Mouse (Mus musculus): ENCODE measurements around the gene Kif13a.
A peak's percentile ranks its signal among the peaks of the same experiment; 100 is the strongest.

Gene Kif13a

DNA sequence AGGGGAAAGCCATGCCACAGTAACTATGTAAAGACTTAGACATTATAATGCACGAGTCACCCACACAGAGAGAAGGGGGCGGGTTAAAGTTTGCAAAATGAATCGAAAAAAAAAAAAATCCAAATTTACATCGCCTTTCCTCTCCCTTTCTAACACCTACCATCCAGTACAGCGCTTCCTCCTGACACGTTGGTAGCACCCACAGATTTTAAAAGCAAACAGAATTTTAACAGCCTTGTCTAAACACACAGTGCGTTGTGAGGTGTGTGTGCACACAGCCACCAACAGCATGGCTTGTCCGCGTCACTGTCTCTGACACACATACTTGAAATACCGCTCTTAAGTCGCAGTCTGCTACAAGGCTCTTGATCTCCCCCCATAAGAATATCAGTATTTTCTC, 94.3 kb downstream of the Kif13a start:
- no peak for DNase-seq (ENCODE audit: low spot score in 2 of 2)

DNA sequence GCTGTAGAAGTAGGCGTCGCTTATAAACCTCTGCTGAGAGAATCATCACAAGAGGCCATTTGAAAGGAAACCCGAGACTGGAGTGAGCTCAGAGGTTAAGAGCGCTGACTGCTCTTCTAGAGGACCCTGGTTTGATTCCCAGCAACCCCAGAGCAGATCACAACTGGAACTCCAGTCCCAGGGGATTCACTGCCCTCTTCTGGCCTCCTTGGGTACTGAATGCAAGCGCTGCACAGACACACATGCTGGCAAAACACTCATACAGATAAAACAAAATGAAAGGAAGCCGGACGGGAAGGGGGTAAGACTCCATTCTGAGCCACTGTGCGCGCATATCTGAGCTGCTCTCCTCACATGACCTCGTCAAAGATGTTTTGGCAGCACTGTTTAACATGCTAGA, 94.9 kb downstream of the Kif13a start:
- DNase-seq (ENCODE audit: low spot score in 2 of 2): no peak

DNA sequence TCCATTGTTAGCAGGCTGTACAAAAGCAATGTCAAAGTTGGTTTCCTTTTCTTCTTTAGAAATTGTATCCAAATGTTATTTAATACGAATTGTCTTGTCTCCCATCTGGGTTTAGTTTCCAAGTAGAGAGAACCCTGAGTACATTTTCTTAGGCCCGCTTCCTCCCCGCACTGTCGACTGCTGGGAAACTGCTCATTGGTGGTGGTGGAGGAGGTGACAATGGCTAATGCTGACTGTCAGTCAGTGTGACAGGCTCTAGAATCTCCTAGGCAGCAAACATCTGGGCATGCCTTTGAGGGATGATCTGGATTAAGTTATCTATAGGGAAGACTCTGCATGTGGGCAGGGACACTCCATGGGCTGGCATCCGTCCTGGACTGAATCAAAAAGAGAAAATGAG, 96.1 kb downstream of the Kif13a start:
- no peak for DNase-seq (ENCODE audit: low spot score in 2 of 2)

DNA sequence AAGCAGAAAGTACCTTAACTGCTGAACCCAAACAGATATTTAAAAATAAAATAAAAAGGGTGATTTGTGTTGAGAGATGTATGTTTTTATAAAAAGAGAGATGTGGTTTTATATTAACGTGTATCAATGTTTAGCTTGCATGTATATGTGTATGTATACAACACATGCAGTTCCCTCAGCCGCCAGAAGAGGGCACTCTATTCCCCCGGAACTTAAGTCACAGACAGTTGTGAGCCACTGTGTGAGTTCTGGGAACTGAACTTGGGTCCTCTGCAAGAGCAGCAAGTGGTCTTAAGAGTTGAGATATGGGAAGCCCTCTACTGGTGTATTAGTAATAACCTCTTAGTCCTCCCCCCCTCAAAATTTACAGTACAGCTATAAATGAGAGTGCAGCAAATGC, 96.7 kb downstream of the Kif13a start:
- DNase-seq (ENCODE audit: low spot score in 2 of 2): no peak

DNA sequence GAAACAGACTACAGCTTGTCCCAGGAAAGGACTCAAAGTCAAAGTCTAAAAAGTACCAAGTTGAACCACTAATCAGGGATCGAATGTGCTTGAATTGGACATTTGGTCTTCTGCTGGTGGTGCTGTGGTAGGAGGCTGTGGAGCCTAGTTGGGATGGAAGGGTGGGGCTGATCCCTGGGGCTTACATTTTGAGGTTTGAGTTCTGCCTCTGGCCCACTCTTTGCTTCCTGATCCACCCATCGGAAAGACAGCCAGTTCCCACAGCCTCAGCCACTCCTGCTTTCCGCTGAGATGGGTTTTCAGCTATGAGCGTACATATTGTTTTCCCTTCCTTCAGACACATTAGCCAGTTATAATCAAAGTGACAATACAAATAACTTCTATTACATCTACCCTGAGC, 106.4 kb downstream of the Kif13a start:
- DNase-seq (ENCODE audit: low spot score in 2 of 2): no peak

DNA sequence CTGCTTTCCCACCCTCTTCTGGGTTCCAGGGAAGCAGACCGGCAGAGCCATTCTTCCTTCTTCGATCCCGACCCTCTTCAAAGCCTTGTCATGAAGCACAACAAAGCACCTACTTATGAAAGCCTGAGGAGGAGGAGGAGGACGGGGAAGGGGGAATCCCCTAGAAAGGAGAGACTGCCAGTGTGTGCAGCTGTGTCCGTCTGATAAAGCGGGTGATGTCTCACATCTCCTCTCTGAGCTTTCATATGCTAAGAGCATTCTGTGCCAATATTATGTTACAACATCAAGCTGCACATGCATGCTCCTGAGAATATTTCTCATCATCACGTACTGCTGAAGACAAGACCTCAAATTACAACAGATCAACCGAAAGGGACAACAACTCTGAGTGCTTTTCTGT, 107.5 kb downstream of the Kif13a start:
- DNase-seq (ENCODE audit: low spot score in 2 of 2): no peak

DNA sequence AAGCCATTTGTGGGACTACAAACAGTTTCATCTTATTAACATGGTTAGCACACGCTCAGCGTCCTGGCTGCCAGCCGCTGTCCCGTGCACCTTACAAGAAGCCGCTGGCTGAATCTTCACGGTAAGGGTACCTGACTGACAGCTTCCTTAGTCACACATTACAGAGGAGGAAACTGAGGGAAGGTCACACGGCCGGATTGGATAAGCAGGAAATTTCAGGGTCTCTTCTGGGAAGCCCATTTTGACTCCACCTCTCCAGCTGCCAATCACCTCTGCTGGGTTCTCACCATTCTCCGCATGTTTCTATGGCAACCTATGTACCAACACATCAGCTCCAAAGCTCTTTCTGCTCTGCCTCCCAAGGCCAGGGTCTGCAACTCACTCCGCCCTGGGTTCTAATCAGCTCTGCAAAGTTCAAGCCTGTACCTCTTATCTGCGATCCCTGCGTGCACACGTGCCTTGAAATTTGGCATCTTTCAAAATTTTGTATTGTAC, 109.9 kb downstream of the Kif13a start:
- no peak for DNase-seq (ENCODE audit: low spot score in 2 of 2)

DNA sequence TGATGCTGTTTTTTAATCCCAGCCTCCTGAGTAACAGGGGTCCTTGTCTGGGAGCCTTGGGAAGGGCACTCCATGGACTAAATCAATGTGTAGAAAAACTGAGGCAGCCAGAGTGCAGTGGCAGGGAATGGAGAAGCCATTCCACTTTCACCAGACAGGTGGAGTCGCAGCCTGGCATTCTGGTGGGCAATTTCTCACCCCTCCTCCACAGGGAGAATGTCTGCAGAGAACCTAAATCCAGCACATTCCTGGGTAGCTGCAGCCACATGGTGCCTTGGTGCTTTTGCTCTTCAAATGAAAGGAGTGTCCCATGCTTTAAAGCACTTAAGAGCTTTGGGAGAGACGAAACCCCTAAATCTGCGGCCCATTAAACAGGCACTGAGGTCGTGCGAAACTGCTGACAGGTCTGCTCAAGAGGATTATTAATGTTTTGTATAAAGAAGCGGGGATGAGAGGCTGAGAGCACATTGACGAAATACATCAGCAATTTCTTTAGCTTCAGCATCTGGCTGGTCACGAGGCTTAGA, 110.4 kb downstream of the Kif13a start:
- DNase-seq (ENCODE audit: low spot score in 2 of 2): no peak

DNA sequence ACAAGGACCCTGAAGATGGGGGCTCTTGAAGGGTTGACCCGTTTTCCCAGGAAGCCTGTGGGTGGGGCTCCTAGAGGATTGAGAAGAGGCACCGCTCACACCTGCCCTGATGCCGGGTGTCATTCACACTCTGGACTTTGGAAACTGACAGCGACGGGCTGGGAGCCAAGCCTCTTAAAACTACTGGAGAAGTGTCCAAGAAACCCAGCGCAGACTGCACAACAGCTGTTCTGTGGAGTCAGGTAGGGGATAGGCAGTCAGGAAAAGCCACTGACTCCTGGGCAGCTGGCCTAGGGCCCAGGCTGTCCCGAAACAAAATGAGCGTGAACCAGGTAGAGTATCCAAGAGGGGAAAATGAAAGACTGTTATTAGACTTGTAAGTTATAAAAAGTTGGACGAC, 111.3 kb downstream of the Kif13a start:
- DNase-seq (ENCODE audit: low spot score in 2 of 2): no peak

DNA sequence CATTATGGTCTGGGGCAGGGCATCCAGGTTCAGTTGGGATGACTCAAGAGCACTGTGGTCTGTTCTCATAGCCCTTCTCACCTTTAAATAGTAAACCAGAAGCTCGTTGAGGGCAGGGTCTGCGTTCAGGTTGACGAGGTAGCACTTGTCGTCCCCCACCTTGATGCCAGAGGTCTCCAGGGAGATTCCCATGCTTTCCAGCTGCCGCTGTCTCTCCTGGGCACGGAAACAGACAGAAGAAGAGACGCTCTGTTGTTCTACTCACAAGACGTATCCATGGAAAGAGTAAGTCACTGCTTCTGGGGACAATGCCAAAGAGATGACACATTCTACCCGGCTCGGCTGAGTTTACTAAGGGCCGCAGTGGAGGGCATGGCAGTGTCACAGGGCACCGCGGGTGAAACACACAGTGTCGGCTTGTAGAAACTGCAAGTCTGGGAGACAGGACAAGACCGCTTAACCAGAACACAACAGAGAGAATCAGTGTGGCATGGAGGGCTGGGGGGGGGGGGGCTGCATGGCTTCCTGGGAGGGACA, 117.0 kb downstream of the Kif13a start:
- DNase-seq (ENCODE audit: low spot score in 2 of 2): no peak

DNA sequence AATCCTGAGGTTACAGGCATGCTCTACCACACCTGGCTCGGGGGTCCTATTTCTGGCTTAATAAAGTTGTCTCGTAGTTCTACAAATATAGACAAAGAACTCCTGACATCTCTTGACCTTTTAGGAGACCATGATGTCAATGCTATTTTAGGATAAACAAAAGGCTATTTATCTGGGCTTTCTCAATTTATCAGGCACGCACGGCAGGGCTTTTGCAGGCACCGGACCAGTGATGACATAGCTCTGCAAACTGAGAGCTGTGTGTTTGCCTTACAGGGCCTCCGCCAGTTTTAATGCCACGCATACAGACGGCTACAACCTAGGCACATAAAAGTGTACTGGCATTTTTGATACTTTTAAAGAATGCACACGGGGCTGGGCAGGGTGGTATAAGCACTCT, 118.0 kb downstream of the Kif13a start:
- DNase-seq (ENCODE audit: low spot score in 2 of 2): no peak

DNA sequence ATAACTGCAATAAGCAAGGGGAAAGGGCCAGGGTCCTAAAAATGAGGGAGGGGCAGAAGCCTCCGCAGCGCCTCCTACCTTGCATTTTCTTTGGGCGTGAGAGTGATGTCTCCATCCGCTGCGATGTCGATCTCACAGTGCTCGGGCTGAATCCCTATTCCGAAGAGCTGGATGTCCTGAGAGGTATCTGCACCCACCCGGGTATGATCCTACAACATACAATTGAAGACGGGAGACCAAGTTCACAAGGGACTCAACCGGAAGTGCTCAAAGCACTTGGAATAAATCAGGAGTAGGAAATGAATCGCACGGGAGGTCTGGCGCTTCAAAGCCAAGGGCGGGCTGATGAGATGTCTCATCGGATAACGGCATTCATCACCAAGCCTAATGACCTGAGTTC, 119.1 kb downstream of the Kif13a start:
- no peak for DNase-seq (ENCODE audit: low spot score in 2 of 2)

DNA sequence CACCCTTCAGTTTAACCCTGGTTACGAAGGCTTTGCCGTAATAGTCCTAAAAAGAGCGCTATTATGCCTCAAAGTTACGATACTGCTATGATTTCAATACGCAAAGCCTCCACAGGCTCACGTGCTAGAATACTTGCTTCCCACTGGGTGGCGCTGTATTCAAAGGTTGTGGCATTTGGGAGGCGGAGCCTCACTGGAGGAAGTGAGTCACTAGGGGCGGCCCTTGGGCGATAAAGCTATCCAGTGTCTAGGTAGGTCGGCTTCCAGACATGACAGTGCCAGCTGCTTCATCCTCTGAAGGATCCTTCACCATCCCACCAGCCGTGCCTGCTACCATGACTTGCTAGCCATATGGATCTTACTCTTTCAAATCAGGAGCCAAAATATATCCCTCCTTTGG, 119.6 kb downstream of the Kif13a start:
- peak in 1 of 2 experiments; percentile 20 for DNase-seq (ENCODE audit: low spot score in 2 of 2)

DNA sequence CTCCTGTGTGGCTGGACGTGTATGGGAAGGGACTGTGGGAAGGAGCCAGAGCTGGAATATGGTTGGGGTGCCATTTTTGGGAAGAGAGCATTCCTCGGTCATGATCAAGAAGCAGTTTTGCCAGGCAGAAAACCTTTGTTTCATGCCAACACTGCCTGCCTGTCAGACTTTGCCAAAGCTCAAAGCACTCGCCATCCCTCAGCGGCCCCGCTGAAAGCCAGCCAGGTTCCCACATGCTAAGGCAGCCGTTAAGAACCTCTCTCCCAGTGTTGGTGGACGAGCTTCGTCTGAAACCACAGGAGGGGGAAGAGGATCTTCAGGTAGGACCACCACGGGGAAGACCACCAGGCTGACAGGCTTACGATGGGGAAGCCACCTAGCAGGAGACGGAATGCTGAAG, 121.8 kb downstream of the Kif13a start:
- no peak for DNase-seq (ENCODE audit: low spot score in 2 of 2)

DNA sequence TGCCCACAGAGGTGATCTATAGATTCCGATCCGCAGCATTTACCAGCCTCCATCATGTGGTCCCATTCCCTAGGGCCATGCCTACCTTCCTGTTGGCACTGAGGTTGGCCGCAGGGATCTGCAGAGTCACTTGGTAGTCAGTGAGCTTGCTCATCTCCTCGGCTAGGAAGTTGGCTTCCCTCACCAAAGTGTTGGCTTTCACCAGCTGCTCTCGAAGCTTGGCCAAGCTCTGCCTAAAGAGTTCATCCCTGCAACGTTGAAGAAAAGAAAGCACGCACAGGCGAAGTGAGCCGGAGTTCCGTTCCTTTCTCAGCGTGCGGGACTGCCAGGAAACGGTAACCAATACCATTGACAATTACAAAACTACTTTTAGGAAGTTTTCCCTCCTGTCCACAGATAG, 128.5 kb downstream of the Kif13a start:
- DNase-seq (ENCODE audit: low spot score in 2 of 2): no peak

DNA sequence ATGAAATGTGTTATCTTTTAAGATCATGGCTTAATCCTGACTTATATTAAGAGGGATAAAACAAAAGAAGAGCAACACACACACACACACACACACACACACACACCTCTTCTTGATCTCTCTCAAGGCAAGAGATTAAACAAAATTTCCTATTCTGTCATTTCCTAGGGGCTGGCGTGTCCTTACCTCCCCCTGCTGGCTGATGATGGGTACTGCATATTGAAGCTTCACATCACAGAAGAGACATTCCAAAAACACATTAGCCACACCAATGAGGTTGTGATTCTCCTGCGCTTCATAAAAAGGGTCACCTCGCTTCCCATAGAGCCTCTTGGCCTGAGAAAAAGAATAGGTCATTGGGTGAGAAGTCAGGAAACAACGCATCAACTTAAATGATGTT, 131.5 kb downstream of the Kif13a start:
- DNase-seq (ENCODE audit: low spot score in 2 of 2): peak in 1 of 2 experiments; percentile 29

DNA sequence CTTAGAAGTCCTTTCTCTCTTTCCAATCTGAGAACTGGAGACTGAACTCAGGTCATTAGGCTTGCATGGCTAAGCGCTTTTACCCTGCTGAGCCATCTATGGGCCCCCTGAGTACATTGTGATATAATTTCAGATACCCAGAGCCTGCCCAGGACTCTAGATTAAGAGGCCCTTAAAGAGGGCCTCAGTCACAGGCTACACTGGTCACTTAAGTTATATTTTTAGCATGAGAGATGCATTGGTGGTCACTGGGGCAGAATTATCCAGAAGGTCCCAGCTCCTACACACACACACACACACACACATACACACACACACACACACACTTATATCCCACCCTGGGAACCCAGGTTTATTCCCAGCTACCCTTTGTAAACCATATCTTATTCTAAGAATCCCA, 133.3 kb downstream of the Kif13a start:
- no peak for DNase-seq (ENCODE audit: low spot score in 2 of 2)

DNA sequence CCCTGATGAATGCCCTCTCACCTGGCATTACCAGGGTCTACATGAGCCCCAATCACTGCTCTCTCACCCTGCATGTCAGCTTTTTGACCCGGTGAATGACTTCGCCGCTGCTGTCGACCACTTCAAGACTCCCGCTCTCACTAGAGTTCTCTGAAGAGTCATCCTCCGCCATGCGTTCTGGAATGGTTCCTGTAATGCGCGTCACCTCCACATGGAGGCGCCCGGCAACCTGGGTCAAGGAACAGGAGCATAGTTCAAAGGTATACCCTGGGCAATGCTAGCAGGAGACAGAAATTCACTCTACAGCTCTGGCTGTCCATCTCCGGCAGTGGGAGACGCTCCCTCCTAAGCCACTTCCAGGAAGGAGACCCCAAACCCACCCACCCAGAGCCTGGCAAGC, 135.8 kb downstream of the Kif13a start:
- DNase-seq (ENCODE audit: low spot score in 2 of 2): no peak

DNA sequence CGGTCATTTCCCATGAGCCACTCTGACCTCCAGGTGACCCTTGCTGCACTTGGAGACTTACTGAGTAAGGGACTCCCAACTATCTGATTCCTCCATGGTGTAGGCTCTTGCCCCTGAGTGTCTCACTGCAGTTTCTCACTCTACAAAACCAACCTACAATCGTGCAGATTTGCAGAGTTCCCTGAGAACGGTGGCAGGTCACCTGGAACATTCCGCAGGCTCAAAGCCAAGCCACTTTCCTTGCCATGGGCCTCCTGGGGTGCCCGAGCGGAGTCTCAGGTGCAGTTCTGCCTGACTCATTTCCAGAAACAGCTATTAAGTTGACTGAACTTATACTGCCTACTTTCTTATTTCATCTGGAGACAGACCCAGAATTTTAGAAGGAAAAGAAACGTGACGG, 141.2 kb downstream of the Kif13a start:
- DNase-seq (ENCODE audit: low spot score in 2 of 2): no peak

DNA sequence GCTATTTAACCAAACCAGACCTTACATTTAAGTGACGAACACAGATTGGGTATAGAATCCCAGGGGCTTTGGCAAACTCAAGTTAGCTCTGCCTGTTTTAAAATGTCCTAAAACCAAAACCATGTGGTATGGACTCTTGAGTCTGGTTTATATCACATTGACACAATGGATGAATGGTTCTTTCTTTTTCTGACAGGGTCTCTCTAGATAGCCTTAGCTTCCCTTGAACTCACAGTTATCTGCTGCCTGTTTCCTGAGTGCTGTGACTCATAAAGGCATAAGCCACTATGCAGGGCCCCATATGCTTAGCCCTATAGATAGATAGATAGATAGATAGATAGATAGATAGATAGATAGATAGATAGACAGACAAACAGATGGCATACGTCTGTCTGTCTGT, 142.8 kb downstream of the Kif13a start:
- no peak for DNase-seq (ENCODE audit: low spot score in 2 of 2)

DNA sequence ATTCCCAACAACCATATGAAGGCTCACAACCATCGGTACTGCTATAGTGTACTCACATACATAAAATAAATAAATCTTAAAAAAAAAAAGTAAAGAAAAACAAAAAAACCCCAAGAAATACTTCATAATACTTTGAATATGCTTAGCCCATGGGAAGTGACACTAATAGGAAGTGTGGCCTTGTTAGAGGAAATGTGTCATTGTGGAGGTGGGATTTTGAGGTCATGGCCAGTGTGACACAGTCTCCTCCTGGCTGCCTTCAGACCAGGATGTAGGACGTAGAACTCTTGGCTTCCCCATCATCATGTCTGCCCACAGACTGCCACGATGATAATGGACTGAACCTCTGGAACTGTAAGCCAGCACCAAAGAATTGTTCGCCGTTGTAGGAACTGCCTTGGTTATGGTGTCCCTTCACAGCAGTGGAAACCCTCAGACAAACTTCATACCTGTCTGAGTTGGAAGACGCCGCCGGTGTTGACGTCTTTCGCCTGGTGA, 143.6 kb downstream of the Kif13a start:
- DNase-seq (ENCODE audit: low spot score in 2 of 2): no peak

DNA sequence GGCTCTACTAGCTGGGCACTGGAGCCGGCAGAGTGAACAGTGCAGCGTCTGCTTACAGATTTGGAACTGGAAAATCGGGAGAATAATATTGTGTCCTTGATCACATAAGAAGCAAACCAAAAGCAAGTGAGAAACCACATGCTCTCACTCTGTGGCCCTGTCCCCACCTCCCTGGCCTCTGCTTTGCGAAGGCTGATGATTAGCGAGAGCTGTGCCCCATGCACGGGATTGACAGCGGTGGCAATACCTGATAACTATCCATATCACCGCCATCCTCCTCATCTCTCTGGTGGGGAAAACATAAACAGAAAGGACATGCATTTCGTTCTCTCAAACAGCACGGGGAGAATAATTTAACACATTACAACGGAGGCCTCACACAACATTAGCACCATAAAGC, 149.3 kb downstream of the Kif13a start:
- DNase-seq (ENCODE audit: low spot score in 2 of 2): no peak

DNA sequence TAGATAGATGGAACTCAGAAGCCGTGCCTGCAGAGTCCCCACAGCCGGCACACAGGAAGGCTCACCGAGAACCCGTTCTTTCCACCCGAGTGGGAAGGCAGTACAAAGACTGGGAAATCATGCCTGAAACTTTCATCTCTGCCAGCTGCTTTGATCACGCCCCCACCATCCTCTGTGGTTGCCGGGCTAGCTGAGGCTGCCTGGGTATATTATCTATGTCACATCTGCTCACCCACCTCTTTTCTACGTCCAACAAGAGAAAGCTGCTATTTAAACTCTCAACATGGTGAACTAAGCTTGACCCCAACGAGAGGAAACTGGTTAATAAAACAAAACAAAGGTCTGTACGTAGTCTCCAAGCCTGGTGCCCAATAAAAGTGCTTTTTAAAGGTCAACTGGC, 149.8 kb downstream of the Kif13a start:
- no peak for DNase-seq (ENCODE audit: low spot score in 2 of 2)

DNA sequence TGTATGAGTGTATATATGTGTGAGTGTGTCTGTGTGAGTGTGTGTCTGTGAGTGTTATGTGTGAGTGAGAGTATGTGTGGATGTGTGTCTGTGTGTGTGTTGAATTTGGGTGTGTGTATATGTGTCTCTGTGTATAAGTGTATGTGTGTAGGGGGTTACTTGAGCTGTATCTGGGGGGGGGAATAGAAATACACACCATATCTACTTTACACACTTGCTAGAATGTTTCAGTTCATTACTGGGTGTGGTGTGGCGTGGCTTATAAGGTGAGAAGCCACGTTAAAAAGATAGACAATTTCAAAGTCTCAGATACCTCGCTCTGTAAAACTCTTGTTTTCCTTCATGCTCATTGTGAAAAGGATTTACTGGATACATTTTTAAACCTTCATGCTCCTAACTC, 152.2 kb downstream of the Kif13a start:
- DNase-seq (ENCODE audit: low spot score in 2 of 2): no peak

All from frontal cortex, postnatal 25 days (tissue).